Mouse (Mus musculus) C2C12 (cell line): ENCODE measurements around the gene Degs1. TPM values are rescaled to one million over a fixed set of nuclear protein-coding genes. Genes with fewer than 3 reads are reported as not detected.
"Not testable (repeated sequence)": the region's sequence is repeated elsewhere in the genome, so short reads cannot be mapped to it uniquely, and the experiment has no call there.

Source experiments
- H3K27me3 ChIP-seq: one replicate; pipeline ENCODE4 v1.6.1; 2011; ENCODE audit not compliant: control insufficient read depth, insufficient read depth, insufficient read length
- H3K36me3 ChIP-seq: one replicate; pipeline ENCODE4 v1.6.1; 2011; ENCODE audit not compliant: control insufficient read depth, insufficient read depth
- H3K4me3 ChIP-seq: one replicate; pipeline ENCODE4 v1.5.1; 2011; ENCODE audit warnings: mild to moderate bottlenecking, control low read depth; ENCODE audit not compliant: poor library complexity, insufficient read depth, severe bottlenecking
- H3K79me2 ChIP-seq: one replicate; pipeline ENCODE4 v1.6.1; 2011; ENCODE audit not compliant: control insufficient read depth, insufficient read depth
- H3K79me3 ChIP-seq: one replicate; pipeline ENCODE4 v1.6.1; 2011; ENCODE audit warnings: low read depth, control low read depth
- H3ac ChIP-seq: one replicate; pipeline ENCODE3; 2011; ENCODE audit warnings: low read depth; ENCODE audit not compliant: control insufficient read depth, insufficient read length
- CEBPB ChIP-seq: IDR thresholded peaks from one replicate; pipeline ENCODE4 v1.6.1; 2011; ENCODE audit warnings: low read depth, mild to moderate bottlenecking, control low read depth, moderate library complexity
- CTCF ChIP-seq: IDR thresholded peaks from one replicate; pipeline ENCODE4 v1.5.1; 2011; ENCODE audit not compliant: control insufficient read depth, insufficient read depth, insufficient read length
- FOSL1 ChIP-seq: IDR thresholded peaks from one replicate; pipeline ENCODE4 v1.8.0; 2011; ENCODE audit warnings: mild to moderate bottlenecking, low read length; ENCODE audit not compliant: poor library complexity, insufficient read depth, severe bottlenecking
- MAX ChIP-seq: IDR thresholded peaks from one replicate; pipeline ENCODE4 v1.6.1; 2011; ENCODE audit warnings: mild to moderate bottlenecking, control low read depth
- MYOD1 ChIP-seq: IDR thresholded peaks from one replicate; pipeline ENCODE4 v1.6.1; 2011; ENCODE audit warnings: low read depth; ENCODE audit not compliant: control insufficient read depth, insufficient read length
- MYOG ChIP-seq: IDR thresholded peaks from one replicate; pipeline ENCODE4 v1.6.1; 2011; ENCODE audit not compliant: control insufficient read depth, insufficient read length; ENCODE audit errors: extremely low read depth
- USF1 ChIP-seq: IDR thresholded peaks from one replicate; pipeline ENCODE4 v1.6.1; 2011; ENCODE audit warnings: low read depth, mild to moderate bottlenecking, control low read depth, moderate library complexity
- polyA plus RNA-seq: library from polyadenylated mRNA; unstranded; fragments of >200 nt; fragmentation: generic; extraction: Trizol; gene quantifications from one replicate; pipeline ENCODE4 v1.2.1, GENCODE M21; 2012; ENCODE audit warnings: missing spikeins

The Degs1 gene
- polyA plus RNA-seq, 1 experiment: 121 TPM

- H3K36me3 ChIP-seq: no peaks in the 10 kb centered on the region
- H3K79me2 ChIP-seq: no peaks in the 10 kb centered on the region
- no peak for TF ChIP-seq CTCF
- no peak for TF ChIP-seq MAX
- no peak for TF ChIP-seq CEBPB
- TF ChIP-seq MYOD1: no peak
- TF ChIP-seq USF1: no peak
- TF ChIP-seq MYOG: no peak
- no peak for TF ChIP-seq FOSL1
Measured at GRCm38 (mm10) chr1:182297821-182298220, 15.2 kb upstream of the Degs1 start.

GRCm38 (mm10) chr1:182297246-182297645 lies 14.6 kb upstream of the Degs1 start:
- TF ChIP-seq MAX (no peak), MYOG (no peak), CEBPB (no peak), FOSL1 (no peak), CTCF (no peak), MYOD1 (no peak), USF1 (no peak)
- Histone ChIP-seq H3K79me2 (no peaks in the 10 kb centered on the region), H3K36me3 (no peaks in the 10 kb centered on the region)

More at GRCm38 (mm10) chr1:182297821-182298220, 15.2 kb upstream of the Degs1 start:
- H3ac ChIP-seq: no peak overlapping the region
- H3K4me3 ChIP-seq: no peak overlapping the region
- H3K79me3 ChIP-seq: no peaks in the 10 kb centered on the region
- H3K27me3 ChIP-seq: no peaks in the 10 kb centered on the region

GRCm38 (mm10) chr1:182296816-182297215 lies 14.2 kb upstream of the Degs1 start:
- Histone ChIP-seq H3K79me2 (no peaks in the 10 kb centered on the region), H3K27me3 (no peaks in the 10 kb centered on the region)

More at GRCm38 (mm10) chr1:182297246-182297645, 14.6 kb upstream of the Degs1 start:
- Histone ChIP-seq H3K4me3 (no peak overlapping the region), H3K27me3 (no peaks in the 10 kb centered on the region), H3ac (no peak overlapping the region), H3K79me3 (no peaks in the 10 kb centered on the region)

GRCm38 (mm10) chr1:182296141-182296540 lies 13.5 kb upstream of the Degs1 start:
- Histone ChIP-seq H3K79me2 (no peaks in the 10 kb centered on the region), H3K79me3 (no peaks in the 10 kb centered on the region), H3ac (no peak overlapping the region), H3K4me3 (no peak overlapping the region), H3K36me3 (no peaks in the 10 kb centered on the region), H3K27me3 (no peaks in the 10 kb centered on the region)
- TF ChIP-seq FOSL1 (no peak), CTCF (no peak), MYOD1 (no peak), MYOG (no peak), USF1 (no peak), MAX (no peak), CEBPB (no peak)

More at GRCm38 (mm10) chr1:182296816-182297215, 14.2 kb upstream of the Degs1 start:
- H3ac ChIP-seq: no peak overlapping the region
- TF ChIP-seq FOSL1: no peak
- no peak for TF ChIP-seq CTCF
- no peak for TF ChIP-seq MYOG
- no peak for TF ChIP-seq CEBPB
- no peak for TF ChIP-seq USF1
- no peak for TF ChIP-seq MYOD1
- no peaks in the 10 kb centered on the region for H3K36me3 ChIP-seq
- H3K4me3 ChIP-seq: no peak overlapping the region
- H3K79me3 ChIP-seq: no peaks in the 10 kb centered on the region

- Histone ChIP-seq H3K79me2 (no peaks in the 10 kb centered on the region), H3K27me3 (no peaks in the 10 kb centered on the region), H3K4me3 (no peak overlapping the region), H3K36me3 (no peaks in the 10 kb centered on the region), H3K79me3 (no peaks in the 10 kb centered on the region), H3ac (no peak overlapping the region)
- TF ChIP-seq CEBPB: no peak
- TF ChIP-seq MYOG: no peak
- TF ChIP-seq MYOD1: no peak
- TF ChIP-seq FOSL1: no peak
- TF ChIP-seq USF1: no peak
- TF ChIP-seq MAX: no peak
- no peak for TF ChIP-seq CTCF
Measured at GRCm38 (mm10) chr1:182292291-182292690, 9.7 kb upstream of the Degs1 start.

- H3K36me3 ChIP-seq, H3K79me2 ChIP-seq, H3K79me3 ChIP-seq, H3ac ChIP-seq, H3K4me3 ChIP-seq, H3K27me3 ChIP-seq: not testable (repeated sequence)
Measured at GRCm38 (mm10) chr1:182290741-182291140, 8.1 kb upstream of the Degs1 start.
